Mouse (Mus musculus) cortical plate, adult 2 months (tissue): ENCODE results near the gene Pvalb.

Experiments used
- CTCF ChIP-seq: fragments of 200-500 bp; IDR thresholded peaks from 2 replicates; pipeline ENCODE4 v1.5.1; 2011; ENCODE audit warnings: mild to moderate bottlenecking, control low read depth, low read length; ENCODE audit not compliant: insufficient read depth; ENCODE audit errors: extremely low read depth
- POLR2A ChIP-seq: fragments of 200-500 bp; IDR thresholded peaks from 2 replicates; pipeline ENCODE4 v1.6.1; 2011; ENCODE audit warnings: mild to moderate bottlenecking, low read length, control low read depth; ENCODE audit not compliant: insufficient read depth; ENCODE audit errors: extremely low read depth

- TF ChIP-seq POLR2A (peak; percentile 25; the same call in 1 of the 2 replicates), CTCF (no peak)
These were observed 24.3 kb downstream of the Pvalb start for GRCm38 (mm10) chr15:78181701-78182405.
